Mouse (Mus musculus) liver, adult 2 months (tissue): Measurements from ENCODE around the gene Vmn1r210.

Experiments used
- CTCF ChIP-seq: fragments of 200-500 bp; IDR thresholded peaks from 2 replicates; pipeline ENCODE4 v1.5.1; 2011; ENCODE audit warnings: low read depth, low read length, control low read depth
- POLR2A ChIP-seq: fragments of 200-500 bp; IDR thresholded peaks from 2 replicates; pipeline ENCODE4 v1.6.1; 2011; ENCODE audit warnings: low read length, control low read depth; ENCODE audit not compliant: insufficient read depth; ENCODE audit errors: extremely low read depth

GRCm38 (mm10) chr13:22857461-22857860 is 26.3 kb upstream of the Vmn1r210 start, which contains the start of gene Vmn1r211:
- no peak for TF ChIP-seq POLR2A
- no peak for TF ChIP-seq CTCF
